Mouse (Mus musculus): ENCODE measurements around the gene Olfr1412. TPM values are rescaled to one million over a fixed set of nuclear protein-coding genes. Genes with fewer than 3 reads are reported as not detected.

The Olfr1412 gene
- polyA plus RNA-seq (2014; fragmentation: Illumina TruSeq; extraction: RNeasy Lipid Tissue Mini Kit (QIAGEN cat#74804); ENCODE audit: insufficient read depth, low read depth, low replicate concordance): not detected

DNA sequence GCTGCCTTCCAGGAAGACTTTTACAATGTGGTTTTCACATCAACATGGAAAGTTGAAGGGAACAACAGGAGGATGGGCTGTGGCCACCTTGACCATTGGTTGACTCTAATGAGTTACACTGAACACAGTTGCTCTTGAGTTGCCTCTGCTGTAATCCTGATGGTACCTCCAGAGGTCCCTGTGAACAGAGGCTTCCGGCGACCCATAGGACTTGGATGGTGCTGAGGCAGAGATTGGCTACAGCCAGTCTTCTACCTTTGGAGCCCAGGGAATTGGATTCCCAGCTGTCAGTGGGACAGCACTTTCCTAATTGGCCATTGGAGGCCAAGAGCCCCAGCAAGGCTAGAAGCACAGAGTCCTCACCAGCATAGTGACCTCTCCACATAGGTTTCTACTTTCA, at the start of gene Olfr1412:
Gene Olfr1412, plus strand, starts transcription at position 301 of the 400 bp plus-strand sequence.

DNA sequence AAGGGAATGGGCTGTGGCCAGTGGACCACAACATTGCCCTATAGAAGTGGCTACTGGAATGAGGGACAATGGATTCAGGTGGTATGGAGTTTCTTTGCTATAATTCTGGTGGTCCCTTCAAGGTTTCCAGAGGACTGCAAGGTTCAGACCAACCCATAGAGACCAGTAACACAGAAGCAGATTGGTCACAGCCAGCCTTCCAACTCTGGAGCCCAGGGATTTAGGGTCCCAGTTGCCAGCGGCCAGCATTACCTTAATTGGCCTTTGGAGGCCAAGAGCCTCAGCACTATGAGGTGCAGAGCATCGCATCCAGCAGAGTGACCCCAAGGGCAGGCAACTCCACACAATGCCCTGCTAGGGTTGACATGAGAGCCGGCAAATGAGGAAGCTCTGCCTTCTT, 14.6 kb upstream of the Olfr1412 start, which contains the start of gene Olfr1413:
Gene Olfr1413, plus strand, starts transcription at position 301 of the 400 bp plus-strand sequence.

GRCm38 (mm10) chr1:92594111-92594510, 8.5 kb downstream of the Olfr1412 start, which contains the start of gene Olfr1411:
TSS of gene Olfr1411 (plus strand) at chr1:92594411.

DNA sequence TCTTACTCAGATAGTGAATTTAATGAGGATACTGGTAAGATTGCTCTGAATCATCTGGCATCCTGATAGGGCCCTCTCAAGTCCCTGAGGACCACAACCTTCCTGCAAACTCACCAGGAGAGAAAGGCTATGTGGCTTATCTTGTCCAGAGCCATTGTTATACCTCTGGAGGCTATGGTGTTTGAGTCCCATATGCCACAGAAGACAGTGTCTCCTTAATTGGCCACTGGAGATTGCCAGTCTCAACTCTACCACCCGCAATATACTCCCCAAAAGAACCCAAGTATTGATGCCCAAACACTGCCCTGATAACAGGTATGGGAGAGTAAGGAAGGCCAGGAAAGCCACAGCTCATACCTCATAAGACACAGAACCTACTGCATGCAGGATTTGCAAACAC, 19.9 kb downstream of the Olfr1412 start, which contains the start of gene Olfr1410:
Gene Olfr1410, plus strand, starts transcription at position 301 of the 400 bp plus-strand sequence.

DNA sequence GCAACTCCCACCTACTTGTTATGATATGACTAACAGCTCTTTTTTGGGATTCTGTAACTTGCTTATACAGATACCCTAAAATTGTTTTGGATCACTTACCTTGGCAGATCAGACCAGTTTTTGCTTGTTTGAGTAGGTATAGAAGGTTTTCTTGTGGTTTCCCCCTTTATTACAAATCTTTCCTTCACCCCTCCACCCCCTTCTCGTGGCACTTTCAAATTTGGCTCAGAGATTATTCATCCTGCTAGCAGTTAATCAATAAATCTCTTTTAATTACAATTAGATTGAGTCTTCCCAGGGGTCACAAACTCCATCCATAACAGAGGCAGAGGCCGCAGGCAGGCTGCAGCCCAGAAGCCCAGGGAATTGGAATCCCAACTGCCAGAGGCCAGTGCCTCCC, 31.9 kb downstream of the Olfr1412 start, which contains the start of gene Olfr12:
Gene Olfr12, plus strand, starts transcription at position 301 of the 400 bp plus-strand sequence.

Other genes starting within 250 kb of the Olfr1412 start
- 51.2 TPM for gene Ndufa10, start 111.9 kb upstream of the Olfr1412 start, polyA plus RNA-seq (2014; fragmentation: Illumina TruSeq; extraction: RNeasy Lipid Tissue Mini Kit (QIAGEN cat#74804); ENCODE audit: insufficient read depth, low read depth, low replicate concordance)
- gene Olfr1416, start 100.7 kb upstream of the Olfr1412 start, polyA plus RNA-seq (2014; fragmentation: Illumina TruSeq; extraction: RNeasy Lipid Tissue Mini Kit (QIAGEN cat#74804); ENCODE audit: insufficient read depth, low read depth, low replicate concordance): not detected
- not detected for gene Olfr1415, start 89.7 kb upstream of the Olfr1412 start, polyA plus RNA-seq (2014; fragmentation: Illumina TruSeq; extraction: RNeasy Lipid Tissue Mini Kit (QIAGEN cat#74804); ENCODE audit: insufficient read depth, low read depth, low replicate concordance)
- not detected for gene Olfr1414, start 67.1 kb upstream of the Olfr1412 start, polyA plus RNA-seq (2014; fragmentation: Illumina TruSeq; extraction: RNeasy Lipid Tissue Mini Kit (QIAGEN cat#74804); ENCODE audit: insufficient read depth, low read depth, low replicate concordance)
- gene Olfr1413, start 14.5 kb upstream of the Olfr1412 start, polyA plus RNA-seq (2014; fragmentation: Illumina TruSeq; extraction: RNeasy Lipid Tissue Mini Kit (QIAGEN cat#74804); ENCODE audit: insufficient read depth, low read depth, low replicate concordance): not detected
- gene Olfr1411, start 8.6 kb downstream of the Olfr1412 start, polyA plus RNA-seq (2014; fragmentation: Illumina TruSeq; extraction: RNeasy Lipid Tissue Mini Kit (QIAGEN cat#74804); ENCODE audit: insufficient read depth, low read depth, low replicate concordance): not detected
- gene Olfr1410, start 20.0 kb downstream of the Olfr1412 start, polyA plus RNA-seq (2014; fragmentation: Illumina TruSeq; extraction: RNeasy Lipid Tissue Mini Kit (QIAGEN cat#74804); ENCODE audit: insufficient read depth, low read depth, low replicate concordance): not detected
- gene Olfr12, start 32.0 kb downstream of the Olfr1412 start, polyA plus RNA-seq (2014; fragmentation: Illumina TruSeq; extraction: RNeasy Lipid Tissue Mini Kit (QIAGEN cat#74804); ENCODE audit: insufficient read depth, low read depth, low replicate concordance): not detected
- gene Cops9, start 56.2 kb downstream of the Olfr1412 start, polyA plus RNA-seq (2014; fragmentation: Illumina TruSeq; extraction: RNeasy Lipid Tissue Mini Kit (QIAGEN cat#74804); ENCODE audit: insufficient read depth, low read depth, low replicate concordance): 368 TPM
- gene Otos, start 63.1 kb downstream of the Olfr1412 start, polyA plus RNA-seq (2014; fragmentation: Illumina TruSeq; extraction: RNeasy Lipid Tissue Mini Kit (QIAGEN cat#74804); ENCODE audit: insufficient read depth, low read depth, low replicate concordance): not detected
- 8.7 TPM for gene Gpc1, start 245.9 kb downstream of the Olfr1412 start, polyA plus RNA-seq (2014; fragmentation: Illumina TruSeq; extraction: RNeasy Lipid Tissue Mini Kit (QIAGEN cat#74804); ENCODE audit: insufficient read depth, low read depth, low replicate concordance)